Mouse (Mus musculus) limb, embryonic 14.5 days (tissue): ENCODE measurements around the gene C530008M17Rik. TPM values are rescaled to one million over a fixed set of nuclear protein-coding genes. Genes with fewer than 3 reads are reported as not detected.

Experiments
- ATAC-seq: fragments of 200-750 bp; cut with Nextera tagmentation; 2 replicates; pipeline ENCODE4 v1.8.0; 2017; ENCODE audit warnings: low read depth, moderate number of reproducible peaks, moderate TSS enrichment; ENCODE audit not compliant: low FRiP score
- DNase-seq: peaks from one replicate; pipeline ENCODE4 v3.0.0-alpha.2; 2015; ENCODE audit warnings: low spot score
- H3K27ac ChIP-seq: fragments of 300-500 bp; sonication (generic); replicated peaks from 2 replicates; pipeline ENCODE4 v1.5.1; 2014; ENCODE audit warnings: low read depth, mild to moderate bottlenecking, low read length, moderate library complexity, mixed read lengths
- H3K27me3 ChIP-seq: fragments of 300-500 bp; sonication (generic); 2 replicates; pipeline ENCODE4 v1.6.1; 2014; ENCODE audit warnings: low read length, mixed read lengths; ENCODE audit not compliant: control insufficient read depth, insufficient read depth
- H3K36me3 ChIP-seq: fragments of 300-500 bp; sonication (generic); 2 replicates; pipeline ENCODE4 v1.6.1; 2014; ENCODE audit warnings: mild to moderate bottlenecking, low read length, moderate library complexity, mixed read lengths; ENCODE audit not compliant: control insufficient read depth, insufficient read depth
- H3K4me1 ChIP-seq: fragments of 300-500 bp; sonication (generic); 2 replicates; pipeline ENCODE4 v1.6.1; 2014; ENCODE audit warnings: antibody characterized with exemption, low read length, mixed read lengths; ENCODE audit not compliant: control insufficient read depth, insufficient read depth
- H3K4me2 ChIP-seq: fragments of 300-500 bp; sonication (generic); replicated peaks from 2 replicates; pipeline ENCODE4 v1.6.1; 2014; ENCODE audit warnings: low read depth, mild to moderate bottlenecking, low read length, moderate library complexity; ENCODE audit not compliant: severe bottlenecking
- H3K4me3 ChIP-seq: fragments of 300-500 bp; sonication (generic); replicated peaks from 2 replicates; pipeline ENCODE4 v1.5.1; 2014; ENCODE audit warnings: low read length
- H3K9ac ChIP-seq: fragments of 300-500 bp; sonication (generic); 2 replicates; pipeline ENCODE4 v1.6.1; 2014; ENCODE audit warnings: mild to moderate bottlenecking, low read depth, low read length, moderate library complexity; ENCODE audit not compliant: severe bottlenecking
- H3K9me3 ChIP-seq: fragments of 300-500 bp; sonication (generic); 2 replicates; pipeline ENCODE4 v1.6.1; 2016; ENCODE audit warnings: low read length; ENCODE audit not compliant: control insufficient read depth
- POLR2A ChIP-seq: fragments of 200-500 bp; IDR thresholded peaks from 2 replicates; pipeline ENCODE4 v1.8.0; 2012; ENCODE audit warnings: inconsistent platforms, mild to moderate bottlenecking, moderate library complexity, borderline replicate concordance; ENCODE audit not compliant: insufficient read depth, insufficient read length; ENCODE audit errors: extremely low read depth
- WGBS: fragments of 180-500 bp; shearing (Covaris S2); extraction: QIAGEN DNeasy Blood & Tissue Kit; methylation state at CpG from one replicate; pipeline ENCODE4 v1.1.7; 2014; 5-methylcytosine and 5-hydroxymethylcytosine counted together
- polyA plus RNA-seq, 2 experiments: library from polyadenylated mRNA; depleted of rRNA in 1 of 2; stranded (reverse) in 1 of 2; unstranded in 1 of 2; fragments of >200 nt; fragmentation: Nextera tagmentation in 1 of 2; extraction: Ambion mirVana in 1 of 2; gene quantifications; 2 replicates each; pipeline versions ENCODE4 v1.2.1 to v1.2.3; 2012 to 2014

Gene C530008M17Rik
- polyA plus RNA-seq, 2 experiments = 12.6 to 26.5 TPM

DNA sequence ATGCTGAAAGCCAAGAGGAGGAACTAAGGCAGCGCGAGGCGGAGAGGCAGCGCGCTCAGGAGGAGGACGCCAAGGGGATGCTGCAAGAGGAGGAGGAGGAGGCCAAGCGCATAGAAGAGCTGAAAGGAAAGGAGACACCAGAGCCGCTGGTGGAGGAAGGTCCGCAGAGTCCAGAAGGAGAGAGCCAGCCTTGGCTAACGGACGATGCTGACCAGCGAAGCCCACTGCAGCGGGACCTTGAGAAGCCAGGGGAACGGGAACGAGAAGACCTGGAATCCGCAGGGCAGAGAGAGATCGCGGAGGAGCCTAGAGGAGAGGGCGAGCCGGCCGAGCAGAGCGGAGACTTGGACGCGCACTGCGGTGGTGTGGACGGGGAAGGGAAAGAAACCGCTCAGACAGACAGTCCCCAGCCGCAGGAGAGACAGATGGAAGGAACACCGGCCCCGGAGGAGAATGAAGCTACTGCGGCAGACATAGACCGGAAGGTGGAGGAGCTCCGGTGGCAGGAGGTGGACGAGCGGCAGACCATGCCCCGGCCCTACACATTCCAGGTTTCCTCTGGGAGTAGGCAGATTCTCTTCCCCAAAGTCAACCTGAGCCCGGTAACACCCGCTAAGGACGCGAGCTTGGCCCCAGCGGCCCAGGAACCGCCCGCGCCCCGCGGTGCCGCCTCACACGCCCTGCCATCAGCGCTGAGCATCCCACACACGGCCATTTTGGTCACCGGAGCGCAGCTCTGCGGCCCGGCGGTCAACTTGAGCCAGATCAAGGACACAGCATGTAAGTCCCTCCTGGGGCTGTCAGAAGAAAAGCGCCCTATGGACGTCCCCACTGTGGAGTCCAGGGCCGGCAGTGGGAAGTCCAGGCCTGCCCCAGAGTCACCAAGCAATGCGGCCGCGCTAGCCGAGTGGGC is 201.0 kb downstream of the C530008M17Rik start:
- Histone ChIP-seq H3K27me3 (peaks cover 39% of the 10 kb centered on the region), H3K9ac (no peak overlapping the region), H3K9me3 (no peaks in the 10 kb centered on the region), H3K4me3 (peak overlapping the region; percentile 28), H3K4me1 (peaks cover 6% of the 10 kb centered on the region; the same call in 1 of the 2 replicates), H3K27ac (no peak overlapping the region), H3K4me2 (peak overlapping the region; percentile 56), H3K36me3 (peaks cover 11% of the 10 kb centered on the region; the same call in 1 of the 2 replicates)
- no peak for DNase-seq
- no peak; the same call in 1 of the 2 replicates for ATAC-seq
- 26% methylated on average over 62 of the region's 62 CpGs for WGBS
- TF ChIP-seq POLR2A = no peak

DNA sequence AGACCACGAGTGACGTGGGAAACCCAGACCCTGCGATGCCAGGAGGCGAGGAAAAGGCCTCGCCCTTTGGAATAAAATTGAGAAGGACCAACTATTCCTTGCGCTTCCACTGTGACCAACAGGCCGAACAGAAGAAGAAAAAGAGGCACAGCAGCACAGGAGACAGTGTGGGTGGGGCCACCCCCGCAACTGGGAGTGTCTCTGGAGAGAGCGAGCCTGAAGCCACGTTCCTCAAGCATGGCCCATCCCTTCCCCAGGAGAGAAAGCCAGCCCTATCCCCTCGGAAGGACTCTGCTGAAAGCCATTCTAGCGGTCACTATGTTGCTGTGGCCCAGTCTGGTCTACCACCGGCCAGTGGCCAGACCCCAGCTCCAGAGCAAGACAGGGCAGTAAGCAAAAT is 202.1 kb downstream of the C530008M17Rik start:
- Histone ChIP-seq H3K4me1 (peaks cover 6% of the 10 kb centered on the region; the same call in 1 of the 2 replicates), H3K36me3 (peaks cover 11% of the 10 kb centered on the region; the same call in 1 of the 2 replicates), H3K9me3 (no peaks in the 10 kb centered on the region), H3K9ac (no peak overlapping the region), H3K4me3 (no peak overlapping the region), H3K4me2 (no peak overlapping the region), H3K27me3 (peaks cover 39% of the 10 kb centered on the region), H3K27ac (no peak overlapping the region)
- DNase-seq = no peak
- no peak for ATAC-seq
- no peak for TF ChIP-seq POLR2A
- WGBS = 79% methylated on average over 13 of the region's 13 CpGs

DNA sequence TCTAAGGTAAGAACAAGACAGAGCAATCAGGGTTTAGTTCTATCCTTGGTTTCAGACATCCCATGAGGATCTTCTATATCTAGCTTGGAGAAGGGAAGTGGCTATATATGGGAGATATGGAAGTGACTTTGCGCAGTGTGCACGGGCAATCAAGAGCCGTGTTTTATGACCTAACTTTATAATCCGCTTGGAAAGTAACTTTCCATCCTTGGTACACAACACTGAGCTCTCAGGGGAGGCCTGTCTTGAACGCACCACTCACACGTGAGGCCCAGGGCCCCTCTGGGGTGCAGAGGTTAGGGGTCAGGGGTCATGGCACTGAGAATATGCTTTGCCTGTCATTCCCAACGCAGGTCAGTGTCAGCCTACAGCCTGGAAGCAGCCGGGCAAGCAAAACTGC is 210.5 kb downstream of the C530008M17Rik start:
- no peak overlapping the region for H3K4me3 ChIP-seq
- ATAC-seq = no peak
- TF ChIP-seq POLR2A = no peak
- peaks cover 16% of the 10 kb centered on the region for H3K4me1 ChIP-seq
- no peak overlapping the region for H3K4me2 ChIP-seq
- H3K27ac ChIP-seq = no peak overlapping the region
- H3K27me3 ChIP-seq = no peaks in the 10 kb centered on the region
- no peak overlapping the region for H3K9ac ChIP-seq
- WGBS = 46% methylated on average over 8 of the region's 8 CpGs
- no peaks in the 10 kb centered on the region for H3K9me3 ChIP-seq
- H3K36me3 ChIP-seq = peaks cover 26% of the 10 kb centered on the region
- DNase-seq = no peak

DNA sequence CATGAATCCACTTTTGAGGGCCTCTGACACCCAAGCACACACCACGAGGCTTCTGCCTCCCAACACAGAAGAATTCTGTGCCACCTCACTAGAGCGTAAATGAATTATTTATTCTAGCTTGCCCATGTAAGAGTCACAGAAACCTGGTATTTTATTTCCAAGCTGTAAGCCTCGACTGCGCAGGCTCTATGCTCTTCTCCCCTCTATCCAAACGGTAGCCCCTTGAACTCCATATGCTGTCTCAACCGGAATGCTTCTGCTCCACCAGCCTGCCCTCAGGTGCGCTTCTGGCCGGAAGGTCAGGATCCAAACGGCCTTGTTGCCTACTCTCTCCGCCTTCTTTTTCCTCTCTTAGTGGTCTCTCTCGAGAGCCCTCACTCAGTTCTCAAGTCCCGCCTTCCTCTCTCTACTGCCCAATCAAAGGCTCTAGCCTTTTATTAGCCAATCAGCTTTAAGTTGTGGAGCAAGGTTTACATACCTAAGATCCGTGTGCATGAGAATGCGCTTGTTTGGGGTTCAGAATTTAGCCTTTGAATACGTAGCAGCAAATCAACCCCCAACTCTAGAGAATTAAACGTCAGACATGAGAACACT is 212.5 kb downstream of the C530008M17Rik start:
- no peaks in the 10 kb centered on the region for H3K9me3 ChIP-seq
- H3K4me3 ChIP-seq = peak overlapping the region; percentile 26
- H3K27ac ChIP-seq = no peak overlapping the region
- no peaks in the 10 kb centered on the region for H3K27me3 ChIP-seq
- peaks cover 34% of the 10 kb centered on the region for H3K36me3 ChIP-seq
- H3K9ac ChIP-seq = no peak overlapping the region
- no peak for TF ChIP-seq POLR2A
- WGBS = 31% methylated on average over 16 of the region's 16 CpGs
- peak; percentile 72 for DNase-seq
- peak overlapping the region; percentile 43 for H3K4me2 ChIP-seq
- peaks cover 16% of the 10 kb centered on the region for H3K4me1 ChIP-seq
- peak; percentile 91 for ATAC-seq

DNA sequence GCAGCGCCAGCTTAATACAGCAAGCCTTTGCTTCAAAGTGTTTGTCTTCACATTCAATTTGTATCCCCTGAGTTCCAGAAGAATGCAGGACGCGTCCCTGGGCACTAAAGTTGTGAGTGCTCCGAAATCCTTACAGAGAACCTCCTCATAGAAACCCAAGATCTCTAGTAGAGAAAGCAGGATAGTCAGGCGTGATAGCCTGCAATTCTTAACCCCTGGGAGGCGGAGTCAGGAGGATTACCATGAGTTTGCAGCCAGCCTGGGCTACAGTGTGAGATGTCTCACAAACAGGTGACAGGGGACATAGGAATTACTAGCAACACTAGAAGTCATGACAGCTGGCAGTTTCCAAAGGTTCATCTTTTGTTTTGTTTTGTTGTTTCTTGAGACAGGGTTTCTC is 213.2 kb downstream of the C530008M17Rik start:
- H3K4me2 ChIP-seq = peak overlapping the region; percentile 43; the same call in 1 of the 2 replicates
- H3K4me3 ChIP-seq = peak overlapping the region; percentile 26
- H3K27ac ChIP-seq = no peak overlapping the region
- H3K9me3 ChIP-seq = no peaks in the 10 kb centered on the region
- WGBS = 61% methylated on average over 6 of the region's 6 CpGs
- H3K27me3 ChIP-seq = no peaks in the 10 kb centered on the region
- peaks cover 37% of the 10 kb centered on the region for H3K36me3 ChIP-seq
- peaks cover 16% of the 10 kb centered on the region for H3K4me1 ChIP-seq
- TF ChIP-seq POLR2A = no peak
- no peak overlapping the region for H3K9ac ChIP-seq
- ATAC-seq (no peak), DNase-seq (no peak)
